Mouse (Mus musculus) testis, adult 2 months (tissue): Measurements from ENCODE around the gene Cpm.

Experiments used
- CTCF ChIP-seq: fragments of 200-500 bp; IDR thresholded peaks from 2 replicates; pipeline ENCODE4 v1.5.1; 2012; ENCODE audit warnings: low read depth, mild to moderate bottlenecking, inconsistent platforms, low read length, moderate library complexity; ENCODE audit not compliant: control insufficient read depth, insufficient read depth, insufficient replicate concordance
- POLR2A ChIP-seq: fragments of 200-500 bp; IDR thresholded peaks from 2 replicates; pipeline ENCODE4 v1.6.1; 2012; ENCODE audit warnings: low read depth, mild to moderate bottlenecking, inconsistent platforms, low read length, moderate library complexity; ENCODE audit not compliant: control insufficient read depth

GRCm38 (mm10) chr10:117633564-117634208 is 4.4 kb downstream of the Cpm start:
- TF ChIP-seq CTCF (no peak), POLR2A (no peak)
